Mouse (Mus musculus) liver (tissue): ENCODE results near the gene Efnb3.

Source experiments
- DNase-seq: peaks from one replicate; pipeline ENCODE4 v3.0.0-alpha.2; 2020; ENCODE audit warnings: mixed read lengths

Gene Efnb3

DNA sequence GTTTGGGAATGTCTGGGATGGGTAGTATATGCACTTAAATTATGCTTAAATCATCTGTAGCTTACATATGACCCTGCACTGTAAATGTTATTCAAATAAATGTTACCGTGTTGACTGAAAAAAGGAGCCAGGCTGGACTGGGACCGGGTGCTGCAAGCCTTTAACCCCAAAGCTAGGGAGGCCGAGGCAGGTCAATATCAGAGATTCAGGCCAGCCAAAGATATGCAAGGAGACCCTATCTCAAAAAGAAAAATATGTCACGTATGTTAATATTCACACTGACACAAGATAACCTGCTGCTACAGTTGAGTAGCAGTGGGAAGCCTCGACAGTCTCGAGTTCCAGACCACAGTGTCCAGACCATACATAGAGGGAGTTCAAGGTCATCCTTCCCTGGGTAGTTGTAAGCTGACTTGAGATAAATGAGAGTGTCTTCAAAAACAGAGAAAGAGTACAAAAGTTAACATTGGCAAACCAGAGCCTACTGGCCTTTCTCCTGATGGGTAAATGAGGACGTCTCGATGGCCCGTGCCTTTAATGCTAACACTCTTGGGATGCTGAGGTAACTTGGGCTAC lies 22.3 kb upstream of the Efnb3 start:
- no peak for DNase-seq

DNA sequence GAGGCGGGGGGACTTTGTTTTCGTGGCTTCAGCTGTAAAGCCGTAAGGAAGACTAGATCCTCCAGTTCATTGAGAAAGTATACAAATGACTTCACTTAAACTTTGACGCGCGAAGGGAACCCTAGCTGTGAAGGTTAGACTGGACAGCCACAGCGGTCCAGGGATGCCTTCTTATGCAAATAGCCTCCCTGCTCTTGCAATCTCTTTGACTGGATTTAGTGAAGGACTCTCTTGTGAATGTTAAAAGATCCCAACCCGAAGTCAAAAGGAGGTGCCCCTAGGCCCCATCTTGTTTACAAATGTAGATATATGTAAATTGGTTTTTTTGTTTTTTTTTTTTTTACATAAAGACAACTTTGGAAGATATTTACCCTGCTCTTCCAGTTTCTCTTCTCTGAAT lies 21.8 kb upstream of the Efnb3 start:
- peak; percentile 40 for DNase-seq

DNA sequence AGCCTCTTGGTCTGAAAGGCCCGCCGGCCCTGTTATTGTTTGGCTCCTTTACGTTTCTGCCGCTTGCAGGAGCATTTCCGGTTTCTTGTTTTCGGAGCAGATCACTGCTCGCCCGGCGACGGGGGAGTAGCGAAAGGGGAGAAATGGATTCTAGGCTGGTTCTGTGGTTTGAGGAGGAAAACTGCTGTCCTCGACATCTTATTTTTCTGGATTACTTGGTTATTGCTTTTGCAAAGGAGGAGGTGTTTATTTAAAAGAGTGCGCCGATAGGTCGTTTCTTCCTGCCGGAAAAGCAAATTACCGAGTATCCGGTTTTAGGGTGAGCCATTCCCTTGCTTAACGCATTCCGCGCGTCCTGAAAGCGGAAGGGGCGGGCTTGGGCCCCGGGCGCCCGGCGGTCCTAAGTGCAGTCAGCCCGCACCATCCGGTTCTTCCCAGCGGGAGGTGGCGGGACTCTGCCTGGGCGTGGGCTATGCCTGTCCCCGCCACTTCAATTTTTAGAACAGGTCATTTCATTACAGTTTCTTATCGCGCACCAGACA lies 21.2 kb upstream of the Efnb3 start:
- DNase-seq, result peak; percentile 95

DNA sequence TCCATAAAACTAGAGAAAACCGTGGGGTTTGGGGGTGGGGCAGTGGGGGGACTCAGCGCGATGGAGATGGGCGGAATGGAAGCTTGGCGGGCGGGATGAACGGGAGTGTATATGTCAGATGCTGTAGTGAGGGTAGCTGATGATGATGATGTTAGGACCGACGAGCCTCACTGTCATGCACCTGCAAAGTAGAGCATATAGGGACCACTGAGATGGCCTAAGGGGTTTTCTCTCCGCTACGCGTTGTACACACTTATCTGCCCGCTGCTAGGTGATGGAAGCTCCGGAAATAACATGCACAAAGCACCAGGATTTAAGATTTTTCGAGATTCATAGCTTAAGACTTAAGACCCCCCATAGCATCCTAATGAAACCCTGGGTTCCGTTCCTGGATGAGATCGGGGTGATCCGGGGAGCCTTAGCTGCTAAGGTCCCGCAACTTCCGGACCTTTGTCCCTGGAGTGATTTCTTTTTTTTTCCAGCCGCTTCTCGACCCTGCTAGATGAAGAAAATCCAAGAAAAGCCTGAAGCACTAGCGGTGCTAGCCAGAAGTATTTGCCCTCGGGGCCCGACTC lies 20.7 kb upstream of the Efnb3 start:
- no peak for DNase-seq

DNA sequence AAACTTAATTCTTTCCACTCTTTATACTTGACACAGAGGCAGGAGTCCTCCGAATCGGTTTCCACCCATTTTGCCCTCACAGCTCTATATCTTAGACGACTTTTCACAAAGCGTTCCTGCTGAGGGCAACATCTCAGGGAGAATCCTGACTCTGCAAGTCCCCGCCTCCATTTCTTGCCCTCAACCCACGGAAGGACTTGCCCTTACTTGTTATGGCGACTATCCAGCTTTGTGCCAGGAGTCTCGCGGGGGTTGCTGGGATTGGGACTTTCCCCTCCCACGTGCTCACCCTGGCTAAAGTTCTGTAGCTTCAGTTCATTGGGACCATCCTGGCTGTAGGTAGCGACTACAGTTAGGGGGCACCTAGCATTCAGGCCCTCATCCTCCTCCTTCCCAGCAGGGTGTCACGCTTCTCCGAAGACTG lies 20.1 kb upstream of the Efnb3 start, which contains the start of the genes Wrap53 and Trp53:
Gene Wrap53 (minus strand): TSS at position 165 of the 424 bp plus-strand sequence.
Gene Trp53 (plus strand): TSS at position 269 of the 424 bp plus-strand sequence.
- DNase-seq, result peak; percentile 92

DNA sequence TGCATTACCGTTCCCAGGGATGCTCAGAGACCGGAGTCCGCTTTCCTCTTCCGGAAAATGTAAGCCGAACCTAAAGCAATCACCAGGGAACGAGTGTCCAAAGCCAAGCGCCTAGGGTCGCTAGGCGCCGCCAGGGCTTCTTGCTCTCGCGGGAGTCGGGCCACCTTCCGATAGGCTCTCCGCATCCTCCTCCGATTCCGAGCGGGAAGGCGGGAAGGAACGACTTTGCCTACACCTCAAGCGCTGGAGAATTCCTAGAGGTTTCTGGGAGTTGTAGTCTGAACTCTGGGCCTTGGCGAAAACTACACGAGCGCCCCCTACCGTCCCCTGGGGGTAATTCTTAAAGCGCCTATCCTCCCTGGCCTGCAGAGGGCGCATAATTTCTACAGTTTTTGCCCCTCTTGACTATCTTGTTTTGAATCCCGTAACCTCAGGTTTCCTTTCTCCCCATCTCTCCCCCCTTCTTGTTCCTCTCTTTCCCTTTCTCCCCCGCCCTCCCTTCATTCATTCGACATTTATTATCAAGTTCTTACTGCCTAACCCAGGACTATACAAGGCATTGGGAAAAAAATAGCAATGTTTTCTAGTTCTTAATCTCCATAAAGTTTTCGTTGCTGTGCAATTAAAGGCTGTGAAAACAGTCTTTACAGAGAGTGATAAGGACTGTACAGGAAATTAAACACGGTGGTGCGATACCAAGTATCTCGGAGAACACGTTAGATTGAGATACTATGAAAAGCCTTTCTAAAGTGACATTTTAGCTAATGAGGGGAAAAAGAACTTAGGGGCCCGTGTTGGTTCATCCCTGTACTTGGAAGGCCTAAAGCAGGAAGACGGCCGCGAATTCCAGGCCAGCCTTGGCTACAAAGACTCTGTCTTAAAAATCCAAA lies 19.4 kb upstream of the Efnb3 start:
- peak; percentile 95 for DNase-seq

DNA sequence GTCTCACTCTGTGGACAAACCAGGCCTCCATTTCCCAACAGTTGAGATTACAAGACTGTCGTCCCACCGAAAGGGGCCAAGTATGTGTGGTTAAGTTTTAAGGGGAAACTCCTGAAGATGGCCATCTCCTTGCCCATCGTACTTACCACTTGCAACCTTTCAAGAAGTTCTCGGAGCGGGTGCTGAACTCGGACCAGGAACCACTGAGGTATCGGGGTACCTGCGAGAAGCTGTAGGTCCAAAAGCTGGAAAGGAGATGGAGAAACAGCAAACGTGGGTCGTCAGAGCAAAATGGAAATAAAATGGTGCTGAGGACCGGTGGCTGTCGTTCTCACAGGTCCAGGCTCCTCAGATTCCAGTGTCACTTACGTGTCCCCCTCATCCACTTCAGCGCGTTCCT lies 18.3 kb upstream of the Efnb3 start:
- no peak for DNase-seq

DNA sequence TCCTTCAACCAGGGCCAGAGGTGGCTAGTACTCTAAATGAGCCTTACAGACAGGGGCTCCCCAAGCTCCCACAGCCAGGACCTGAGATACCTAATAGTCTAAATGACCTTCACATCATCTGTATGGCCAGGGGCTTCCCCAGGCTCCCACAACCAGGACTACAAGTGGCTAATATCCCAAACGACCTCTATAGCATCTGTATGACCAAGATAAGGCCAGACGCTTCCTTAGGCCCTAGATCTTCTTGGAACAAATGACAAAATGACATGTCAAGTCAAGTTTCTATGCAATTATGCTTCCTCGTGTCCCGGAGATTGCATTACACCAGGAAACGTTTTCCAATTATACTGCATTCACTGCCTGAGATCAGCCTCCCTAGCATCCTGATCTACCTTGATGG lies 16.3 kb upstream of the Efnb3 start:
- no peak for DNase-seq

DNA sequence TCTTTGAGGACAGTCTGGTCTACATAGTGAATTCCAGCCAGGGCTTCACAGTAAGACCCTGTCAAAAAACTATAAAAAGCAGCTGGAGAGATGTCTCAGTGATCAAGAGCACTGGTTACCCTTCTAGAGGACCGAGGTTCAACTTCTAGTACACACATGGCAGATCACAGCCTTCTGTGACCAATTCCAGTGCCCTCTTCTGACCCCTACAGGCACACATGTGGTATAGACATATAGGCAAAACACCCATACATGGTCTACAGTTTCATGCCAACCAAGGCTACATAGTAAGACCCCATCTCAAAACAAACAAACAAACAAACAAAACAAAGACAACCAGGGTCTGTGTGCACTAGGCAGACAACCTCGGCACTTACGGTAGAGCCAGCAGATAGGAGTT lies 15.2 kb upstream of the Efnb3 start:
- no peak for DNase-seq

DNA sequence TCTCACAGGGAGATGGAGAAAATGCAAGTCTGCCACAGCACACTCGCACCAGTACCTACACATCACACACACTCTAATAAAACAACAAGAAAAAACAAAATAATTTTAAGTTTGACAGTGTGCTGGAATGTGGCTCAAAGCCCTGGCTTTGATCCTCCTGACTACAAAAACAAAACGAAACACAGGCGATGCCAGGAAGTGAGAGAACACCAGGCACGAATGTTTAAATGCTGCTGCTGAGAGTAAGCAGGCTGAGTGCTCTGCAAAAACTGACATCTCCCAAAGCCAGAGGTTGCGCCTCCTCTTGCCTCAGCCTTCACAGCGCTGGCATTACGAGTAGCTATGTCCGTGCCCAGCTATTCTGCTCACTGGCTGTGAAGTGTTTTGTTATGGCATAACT lies 5.1 kb upstream of the Efnb3 start:
- no peak for DNase-seq

DNA sequence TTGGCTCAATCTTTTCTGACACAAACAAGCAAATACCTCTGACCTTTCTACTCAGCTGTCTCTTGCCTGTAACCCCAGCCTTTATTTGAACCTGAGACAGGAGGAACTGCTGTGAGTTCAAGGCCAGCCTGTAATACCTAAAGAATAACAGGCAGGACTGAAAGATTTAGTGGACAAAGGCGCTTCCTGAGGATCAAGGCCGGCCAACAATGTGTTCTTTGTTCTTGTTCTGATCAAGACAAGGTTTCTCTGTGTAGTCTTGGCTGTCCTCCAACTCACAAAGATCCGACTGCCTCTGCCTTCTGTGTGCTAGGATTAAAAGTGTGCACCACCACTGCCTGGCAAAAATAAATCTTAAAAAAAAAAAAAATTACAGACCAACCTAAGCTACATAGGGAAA lies 4.4 kb upstream of the Efnb3 start:
- no peak for DNase-seq

DNA sequence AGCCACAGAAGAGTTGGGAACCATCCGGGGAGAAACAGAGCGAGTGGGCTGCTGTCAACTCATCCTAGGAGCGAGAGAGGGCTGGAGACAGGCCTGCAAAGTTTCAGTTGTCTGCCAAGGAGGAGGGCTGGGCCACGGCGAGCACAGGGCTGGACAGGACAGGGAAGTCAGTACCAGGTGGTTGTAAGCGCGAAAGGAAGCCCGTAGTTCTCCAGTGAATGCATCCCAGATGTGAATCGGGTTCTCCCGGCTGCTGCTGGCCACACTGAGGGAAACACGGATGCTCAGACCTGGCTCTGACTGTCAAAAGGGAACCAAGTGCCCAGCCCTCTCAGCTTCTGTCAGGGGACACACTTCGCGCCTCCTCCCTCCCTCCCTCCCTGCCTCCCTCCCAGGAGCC lies 3.4 kb upstream of the Efnb3 start:
- DNase-seq, result no peak

DNA sequence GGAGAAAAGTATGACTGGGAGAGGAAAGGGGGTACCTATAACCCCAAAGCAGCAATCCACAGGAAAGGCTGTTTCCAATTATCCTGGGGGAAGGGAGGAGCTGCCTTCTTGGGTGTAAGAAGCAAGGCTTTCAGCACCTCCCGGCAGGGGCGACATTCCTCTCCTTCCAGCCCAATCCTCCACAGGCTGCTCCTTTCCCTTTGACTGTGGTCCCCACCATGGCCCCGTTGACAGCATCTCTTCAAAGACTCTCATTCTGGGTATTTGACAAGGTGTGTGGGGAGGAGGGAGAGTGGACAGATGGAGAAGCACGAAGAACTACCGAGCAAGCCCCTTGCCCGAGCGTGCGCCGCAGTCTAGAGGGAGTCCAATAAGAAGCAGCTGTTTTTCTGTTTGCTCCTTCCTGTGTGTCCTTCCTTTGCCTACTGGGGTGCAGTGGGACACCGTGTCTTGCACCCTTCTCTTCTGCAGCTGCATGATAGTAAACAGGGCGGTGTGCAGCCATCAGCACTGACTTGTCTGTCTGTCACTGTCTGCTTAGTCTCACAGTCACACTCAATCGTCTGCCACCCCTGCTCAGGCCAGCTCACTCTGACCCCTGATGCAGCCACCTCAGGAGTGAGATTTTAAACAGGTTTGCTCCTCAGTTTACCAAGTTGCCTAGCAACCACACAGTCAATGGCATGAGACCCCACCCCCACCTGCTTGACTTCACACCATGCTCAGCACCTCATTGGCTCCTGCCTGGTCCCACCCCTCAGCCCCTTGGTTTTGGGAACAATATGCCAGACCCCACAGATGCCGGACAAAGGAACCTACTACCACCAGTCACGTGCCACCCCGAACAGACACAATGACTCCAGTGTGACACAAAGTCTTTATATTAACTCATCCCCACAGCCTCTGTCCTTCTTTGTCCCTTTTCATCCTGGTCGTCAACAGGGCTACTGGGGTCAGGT lies 1.2 kb upstream of the Efnb3 start:
- no peak for DNase-seq

DNA sequence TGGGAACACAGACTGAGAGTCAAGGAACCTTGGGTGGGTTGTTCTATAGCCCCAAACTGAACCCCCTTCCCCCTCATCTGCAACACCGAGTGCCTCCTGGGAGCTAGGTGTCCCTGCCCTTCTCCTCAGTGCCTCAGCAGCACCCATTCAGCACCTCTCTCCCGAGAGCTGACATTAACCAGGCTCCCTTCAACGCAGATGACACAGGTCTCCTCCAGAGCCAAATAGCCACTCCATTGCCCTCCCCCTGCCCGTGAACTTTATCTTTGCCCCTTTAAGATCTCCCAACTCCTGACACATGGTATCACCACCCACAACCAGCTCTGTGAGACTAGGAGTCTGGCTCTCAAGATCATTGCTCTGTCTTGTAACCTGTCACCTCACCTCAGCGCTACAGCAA lies 822 bp downstream of the Efnb3 start:
- DNase-seq, result no peak

DNA sequence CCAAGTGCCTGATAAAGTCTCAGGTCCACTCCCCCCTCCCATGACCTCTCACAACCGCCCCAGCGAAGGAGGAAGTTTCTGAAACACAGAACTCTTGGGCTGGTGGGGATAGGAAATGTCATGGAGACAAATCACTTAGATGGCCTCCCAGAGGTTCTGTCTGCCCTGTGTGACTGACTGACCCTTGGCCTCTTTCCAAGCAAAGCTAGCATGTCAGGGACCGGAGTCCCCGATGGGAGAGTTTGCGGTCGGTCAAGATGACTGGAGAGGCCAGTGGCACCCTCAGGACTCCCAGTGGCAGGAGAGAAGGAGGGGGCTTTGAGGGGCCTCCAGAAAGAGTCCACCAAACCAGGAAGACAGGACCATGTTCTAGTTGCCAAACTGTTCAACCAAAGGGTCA lies 1.2 kb downstream of the Efnb3 start:
- DNase-seq, result no peak

DNA sequence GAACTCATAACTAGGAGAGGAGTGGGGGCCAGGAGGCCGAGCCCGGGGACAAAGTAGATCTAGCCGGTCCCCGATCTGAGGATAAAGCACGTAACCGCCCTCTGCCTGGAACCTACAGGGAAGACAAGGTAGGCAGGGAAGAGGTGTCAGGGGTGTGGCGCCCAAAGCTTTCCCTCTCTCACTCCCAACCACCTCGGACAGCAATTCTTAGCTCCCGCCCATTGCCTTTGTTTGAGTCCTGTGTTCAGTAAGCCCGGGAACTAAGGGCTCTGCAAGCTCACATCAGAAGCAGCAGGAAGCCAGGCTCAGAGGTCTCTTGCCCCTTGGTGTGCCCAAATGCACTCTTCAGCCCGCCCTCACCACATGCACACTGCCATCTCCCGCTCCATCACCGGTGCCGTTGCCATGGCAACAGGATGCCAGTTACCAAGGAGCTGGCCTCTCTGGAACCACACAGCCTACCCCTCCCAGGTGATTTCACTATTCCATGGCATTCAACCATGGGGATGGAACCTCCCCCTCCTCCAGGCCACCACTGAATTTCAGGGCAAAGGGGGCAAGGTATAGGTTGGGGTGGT lies 2.5 kb downstream of the Efnb3 start:
- no peak for DNase-seq

DNA sequence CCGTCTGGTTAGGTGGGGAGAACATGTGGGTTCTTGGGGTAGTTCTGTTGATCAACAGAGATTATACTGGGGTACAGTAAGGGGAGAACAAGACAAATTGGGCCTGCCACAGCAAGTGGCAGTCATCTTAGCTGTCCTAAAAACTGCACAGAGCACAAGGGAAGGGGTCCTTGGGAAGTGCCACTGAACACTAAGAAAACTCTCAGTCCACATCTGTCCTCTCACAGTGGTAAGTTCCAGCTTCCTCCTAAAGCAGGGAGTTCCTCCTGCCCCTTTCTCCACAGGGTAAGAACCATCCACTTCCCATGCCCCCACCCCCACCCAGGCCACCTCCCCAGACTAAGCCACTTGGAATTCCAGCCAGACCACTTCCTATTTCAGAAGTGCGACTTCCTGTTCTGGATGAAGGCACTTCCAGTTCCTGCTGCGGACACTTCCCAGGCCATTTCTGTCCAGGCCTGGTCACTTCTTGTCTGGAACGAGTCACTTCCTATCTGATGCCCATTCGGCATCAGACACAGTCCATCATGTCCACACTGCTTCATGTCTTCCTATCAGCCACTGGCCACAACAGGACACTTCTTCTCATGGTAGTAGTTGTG lies 5.4 kb downstream of the Efnb3 start:
- DNase-seq, result no peak

DNA sequence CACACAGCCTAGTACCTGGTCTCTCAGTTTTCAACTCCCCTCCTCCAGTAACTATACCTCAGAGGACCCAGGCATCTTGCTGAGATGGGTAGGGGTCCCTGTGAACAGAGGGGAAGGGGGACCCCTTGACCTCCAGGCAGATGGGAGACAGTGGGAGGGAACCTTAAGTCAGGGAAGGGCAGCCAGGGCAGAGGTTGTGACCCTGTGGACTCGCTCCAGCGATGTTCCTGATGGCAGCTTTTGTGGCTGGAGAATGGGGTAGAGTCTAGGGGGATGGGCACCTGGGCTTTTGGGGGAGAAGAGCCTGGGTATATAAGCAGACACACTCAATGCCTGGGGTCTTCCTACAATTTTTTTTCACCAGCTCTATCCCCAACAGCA lies 6.7 kb downstream of the Efnb3 start:
- no peak for DNase-seq

DNA sequence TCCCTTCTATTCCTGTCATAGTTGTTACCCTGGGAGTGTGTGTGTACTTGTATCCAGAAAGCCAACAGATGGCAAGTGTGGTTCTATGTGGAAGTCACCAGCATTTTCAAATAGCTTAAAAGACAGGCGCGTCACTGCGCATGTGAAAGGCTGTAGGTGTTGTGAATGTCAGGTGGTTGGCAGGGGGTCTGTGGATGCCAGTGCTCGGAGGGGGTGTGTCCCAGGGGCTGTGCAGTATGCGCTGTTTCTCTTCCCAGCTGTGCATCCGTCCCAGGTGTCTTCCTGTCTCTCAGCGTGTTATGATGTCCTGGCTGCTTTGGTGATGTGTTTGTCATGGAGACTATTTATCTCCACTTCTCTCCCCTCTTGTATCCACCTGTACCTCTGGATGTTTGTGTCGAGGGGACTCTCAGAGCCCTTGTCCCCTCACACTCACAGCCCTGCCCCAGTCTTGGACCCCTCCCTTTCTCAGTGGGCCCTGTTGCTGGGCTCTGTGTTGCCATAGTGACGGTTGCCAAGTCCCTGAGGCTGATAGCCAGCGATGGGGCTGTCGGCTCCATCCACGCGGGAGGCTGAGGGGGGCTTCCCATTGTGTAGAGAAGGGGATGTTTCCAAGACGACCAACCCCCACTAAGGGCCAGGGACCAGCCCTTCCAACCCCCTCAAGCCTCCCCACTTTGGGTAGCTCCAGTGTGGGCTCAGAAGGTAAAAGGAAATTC lies 7.2 kb downstream of the Efnb3 start:
- DNase-seq, result no peak

DNA sequence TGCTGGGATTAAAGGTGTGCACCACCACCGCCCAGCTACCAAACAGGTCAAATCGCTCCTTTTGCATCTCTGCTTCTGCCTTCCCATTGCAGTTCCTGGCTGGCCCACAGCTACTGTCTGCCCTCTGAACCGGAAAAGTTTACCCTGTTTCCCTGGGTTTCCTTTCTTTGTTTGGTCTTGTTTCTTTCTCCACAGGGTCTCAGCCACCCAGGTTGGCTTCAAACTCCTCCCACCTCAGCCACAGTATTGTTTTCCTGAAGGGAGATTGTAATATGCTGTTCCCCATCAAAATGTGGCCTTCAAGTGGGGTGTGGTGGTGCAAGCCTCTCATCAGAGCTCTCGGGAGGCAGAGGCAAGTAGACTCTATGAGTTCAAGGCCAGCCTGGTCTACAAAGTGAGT lies 8.7 kb downstream of the Efnb3 start:
- DNase-seq, result no peak

DNA sequence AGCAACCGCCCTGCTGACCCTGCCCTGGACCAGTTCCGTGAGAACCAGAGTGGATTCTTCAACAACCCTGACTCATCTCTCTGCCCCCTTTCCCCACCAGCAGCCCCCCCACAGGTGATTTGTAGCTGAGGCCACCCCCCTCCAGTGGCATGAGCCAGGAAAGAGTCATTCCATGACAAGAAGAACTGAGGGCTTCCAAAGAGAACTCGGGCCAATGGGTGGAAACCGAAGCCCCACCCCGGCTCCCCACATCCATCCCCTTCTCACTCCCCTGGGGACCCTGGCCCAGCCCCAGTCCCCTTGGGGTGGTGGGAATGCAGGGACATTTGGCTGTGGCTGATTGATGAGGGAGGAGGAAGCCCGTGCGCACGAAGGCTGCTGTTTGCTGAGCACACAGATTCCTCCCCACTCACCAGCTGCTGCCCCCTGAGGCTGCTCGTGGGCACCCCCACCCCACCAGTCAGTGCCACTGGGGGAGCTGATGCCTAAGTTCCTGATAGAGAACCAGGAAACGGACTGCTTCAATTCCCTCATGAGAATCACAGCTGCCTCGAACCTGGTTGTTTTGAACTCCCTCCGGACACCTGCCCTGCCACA lies 10.8 kb downstream of the Efnb3 start, which contains the start of gene Dnah2:
Gene Dnah2 (minus strand): TSS at position 51 of the 597 bp plus-strand sequence.
- DNase-seq, result no peak
